Mouse (Mus musculus): Measurements from ENCODE around the gene Apobec2. TPM values are rescaled to one million over a fixed set of nuclear protein-coding genes. Genes with fewer than 3 reads are reported as not detected.

Apobec2 gene
- total and polyA plus RNA-seq, 3 experiments, result 0.11 TPM; not detected in 2

- peaks cover 50% of the 10 kb centered on the region for H3K4me1 ChIP-seq (ENCODE audit: insufficient read depth, low read depth, low read length)
- ATAC-seq (ENCODE audit: extremely low read depth, insufficient number of reproducible peaks, low FRiP score, poor library complexity, severe bottlenecking) (no peak), DNase-seq (ENCODE audit: low spot score) (no peak)
- H3K36me3 ChIP-seq (replicated peaks), result peaks cover 82% of the 10 kb centered on the region
- H3K27me3 ChIP-seq (ENCODE audit: insufficient read depth, low read length), result no peaks in the 10 kb centered on the region
- no peak overlapping the region for H3K4me3 ChIP-seq (ENCODE audit: low read depth, low read length)
- H3K9me3 ChIP-seq (replicated peaks), result no peaks in the 10 kb centered on the region
- TF ChIP-seq CTCF (IDR thresholded peaks at IDR 0.05; ENCODE audit: low read depth, low read length) (no peak), GATA1 (IDR thresholded peaks at IDR 0.05; ENCODE audit: borderline replicate concordance, low read length) (no peak), TAL1 (conservative IDR thresholded peaks at IDR 0.05; ENCODE audit: low read depth, low read length) (no peak), GATA2 (IDR thresholded peaks at IDR 0.05; ENCODE audit: borderline replicate concordance, low read depth, low read length) (no peak)
Observed at GRCm38 (mm10) chr17:48401710-48402109, 31.0 kb downstream of the Apobec2 start.

DNA sequence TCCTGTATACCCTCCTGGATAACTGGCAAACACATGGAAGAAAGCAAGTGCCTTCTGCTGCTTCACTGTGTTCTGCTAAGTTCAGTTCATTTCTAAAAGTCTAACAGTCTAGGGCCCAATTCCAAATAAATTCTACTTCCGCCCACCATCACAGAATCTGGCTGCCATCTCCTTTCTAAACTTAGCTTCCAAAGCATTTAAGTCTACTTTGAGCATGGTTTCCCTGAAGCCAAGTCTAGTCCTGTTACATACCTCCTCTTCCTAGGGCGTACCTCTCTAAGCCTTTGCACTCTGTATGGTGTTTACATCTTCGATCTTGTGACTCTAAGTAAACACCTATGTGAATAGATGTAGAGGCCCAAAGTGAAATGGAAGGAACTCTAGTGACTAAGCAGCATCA is 40.1 kb downstream of the Apobec2 start:
- Histone ChIP-seq H3K36me3 (replicated peaks) (peaks cover 100% of the 10 kb centered on the region), H3K4me3 (ENCODE audit: low read depth, low read length) (no peak overlapping the region), H3K27me3 (ENCODE audit: insufficient read depth, low read length) (no peaks in the 10 kb centered on the region), H3K4me1 (ENCODE audit: insufficient read depth, low read depth, low read length) (peaks cover 28% of the 10 kb centered on the region), H3K9me3 (replicated peaks) (no peaks in the 10 kb centered on the region)
- no peak for ATAC-seq (ENCODE audit: extremely low read depth, insufficient number of reproducible peaks, low FRiP score, poor library complexity, severe bottlenecking)
- DNase-seq (ENCODE audit: low spot score), result no peak
- TF ChIP-seq POLR2AphosphoS5 (IDR thresholded peaks at IDR 0.05; ENCODE audit: insufficient replicate concordance, low read depth, low read length) (no peak), TAL1 (conservative IDR thresholded peaks at IDR 0.05; ENCODE audit: low read depth, low read length) (no peak), GATA2 (IDR thresholded peaks at IDR 0.05; ENCODE audit: borderline replicate concordance, low read depth, low read length) (no peak), GATA1 (IDR thresholded peaks at IDR 0.05; ENCODE audit: borderline replicate concordance, low read length) (no peak), CTCF (IDR thresholded peaks at IDR 0.05; ENCODE audit: low read depth, low read length) (no peak)

- TF ChIP-seq POLR2AphosphoS5 (IDR thresholded peaks at IDR 0.05; ENCODE audit: insufficient replicate concordance, low read depth, low read length) (no peak), GATA2 (IDR thresholded peaks at IDR 0.05; ENCODE audit: borderline replicate concordance, low read depth, low read length) (no peak), GATA1 (IDR thresholded peaks at IDR 0.05; ENCODE audit: borderline replicate concordance, low read length) (no peak), CTCF (IDR thresholded peaks at IDR 0.05; ENCODE audit: low read depth, low read length) (no peak), TAL1 (conservative IDR thresholded peaks at IDR 0.05; ENCODE audit: low read depth, low read length) (no peak)
- no peak overlapping the region for H3K4me3 ChIP-seq (ENCODE audit: low read depth, low read length)
Observed at GRCm38 (mm10) chr17:48391446-48391845, 41.3 kb downstream of the Apobec2 start.

DNA sequence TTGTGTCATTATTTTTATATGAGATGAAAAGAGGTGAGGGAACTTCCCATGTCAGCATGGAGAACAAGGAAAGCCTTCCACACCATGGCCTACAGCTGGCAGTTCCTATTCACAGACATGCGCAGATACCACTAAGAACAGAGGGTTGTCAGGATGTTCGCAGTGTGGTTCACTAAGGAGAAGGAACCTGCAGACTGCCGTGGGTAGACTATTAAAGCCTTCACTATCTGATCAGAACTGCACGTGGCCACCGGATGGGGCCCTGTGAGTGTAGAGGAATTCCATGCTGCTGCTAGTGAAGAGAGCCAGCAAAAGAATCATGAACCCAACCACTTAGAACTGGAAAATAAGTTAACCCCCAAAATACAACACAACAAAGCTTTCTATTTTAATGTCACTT is 43.3 kb downstream of the Apobec2 start:
- ATAC-seq (ENCODE audit: extremely low read depth, insufficient number of reproducible peaks, low FRiP score, poor library complexity, severe bottlenecking), result no peak
- Histone ChIP-seq H3K9me3 (replicated peaks) (no peaks in the 10 kb centered on the region), H3K27me3 (ENCODE audit: insufficient read depth, low read length) (no peaks in the 10 kb centered on the region), H3K4me3 (ENCODE audit: low read depth, low read length) (no peak overlapping the region), H3K4me1 (ENCODE audit: insufficient read depth, low read depth, low read length) (peaks cover 32% of the 10 kb centered on the region), H3K36me3 (replicated peaks) (peaks cover 88% of the 10 kb centered on the region)
- TF ChIP-seq GATA2 (IDR thresholded peaks at IDR 0.05; ENCODE audit: borderline replicate concordance, low read depth, low read length) (no peak), CTCF (IDR thresholded peaks at IDR 0.05; ENCODE audit: low read depth, low read length) (no peak), POLR2AphosphoS5 (IDR thresholded peaks at IDR 0.05; ENCODE audit: insufficient replicate concordance, low read depth, low read length) (no peak), GATA1 (IDR thresholded peaks at IDR 0.05; ENCODE audit: borderline replicate concordance, low read length) (no peak), TAL1 (conservative IDR thresholded peaks at IDR 0.05; ENCODE audit: low read depth, low read length) (no peak)
- DNase-seq (ENCODE audit: low spot score), result no peak

More at GRCm38 (mm10) chr17:48391446-48391845, 41.3 kb downstream of the Apobec2 start:
- peaks cover 99% of the 10 kb centered on the region for H3K36me3 ChIP-seq (replicated peaks)
- H3K4me1 ChIP-seq (ENCODE audit: insufficient read depth, low read depth, low read length), result peaks cover 26% of the 10 kb centered on the region
- no peaks in the 10 kb centered on the region for H3K9me3 ChIP-seq (replicated peaks)
- DNase-seq (ENCODE audit: low spot score), result no peak
- no peak for ATAC-seq (ENCODE audit: extremely low read depth, insufficient number of reproducible peaks, low FRiP score, poor library complexity, severe bottlenecking)
- H3K27me3 ChIP-seq (ENCODE audit: insufficient read depth, low read length), result no peaks in the 10 kb centered on the region

GRCm38 (mm10) chr17:48388666-48389065 is 44.1 kb downstream of the Apobec2 start:
- DNase-seq (ENCODE audit: low spot score) (no peak), ATAC-seq (ENCODE audit: extremely low read depth, insufficient number of reproducible peaks, low FRiP score, poor library complexity, severe bottlenecking) (no peak)
- no peak for TF ChIP-seq GATA2 (IDR thresholded peaks at IDR 0.05; ENCODE audit: borderline replicate concordance, low read depth, low read length)
- no peak for TF ChIP-seq GATA1 (IDR thresholded peaks at IDR 0.05; ENCODE audit: borderline replicate concordance, low read length)
- TF ChIP-seq CTCF (IDR thresholded peaks at IDR 0.05; ENCODE audit: low read depth, low read length), result no peak
- TF ChIP-seq POLR2AphosphoS5 (IDR thresholded peaks at IDR 0.05; ENCODE audit: insufficient replicate concordance, low read depth, low read length), result no peak
- TF ChIP-seq TAL1 (conservative IDR thresholded peaks at IDR 0.05; ENCODE audit: low read depth, low read length), result no peak
- H3K36me3 ChIP-seq (replicated peaks), result peaks cover 81% of the 10 kb centered on the region
- no peak overlapping the region for H3K4me3 ChIP-seq (ENCODE audit: low read depth, low read length)
- H3K9me3 ChIP-seq (replicated peaks), result no peaks in the 10 kb centered on the region
- H3K4me1 ChIP-seq (ENCODE audit: insufficient read depth, low read depth, low read length), result peaks cover 29% of the 10 kb centered on the region
- no peaks in the 10 kb centered on the region for H3K27me3 ChIP-seq (ENCODE audit: insufficient read depth, low read length)

DNA sequence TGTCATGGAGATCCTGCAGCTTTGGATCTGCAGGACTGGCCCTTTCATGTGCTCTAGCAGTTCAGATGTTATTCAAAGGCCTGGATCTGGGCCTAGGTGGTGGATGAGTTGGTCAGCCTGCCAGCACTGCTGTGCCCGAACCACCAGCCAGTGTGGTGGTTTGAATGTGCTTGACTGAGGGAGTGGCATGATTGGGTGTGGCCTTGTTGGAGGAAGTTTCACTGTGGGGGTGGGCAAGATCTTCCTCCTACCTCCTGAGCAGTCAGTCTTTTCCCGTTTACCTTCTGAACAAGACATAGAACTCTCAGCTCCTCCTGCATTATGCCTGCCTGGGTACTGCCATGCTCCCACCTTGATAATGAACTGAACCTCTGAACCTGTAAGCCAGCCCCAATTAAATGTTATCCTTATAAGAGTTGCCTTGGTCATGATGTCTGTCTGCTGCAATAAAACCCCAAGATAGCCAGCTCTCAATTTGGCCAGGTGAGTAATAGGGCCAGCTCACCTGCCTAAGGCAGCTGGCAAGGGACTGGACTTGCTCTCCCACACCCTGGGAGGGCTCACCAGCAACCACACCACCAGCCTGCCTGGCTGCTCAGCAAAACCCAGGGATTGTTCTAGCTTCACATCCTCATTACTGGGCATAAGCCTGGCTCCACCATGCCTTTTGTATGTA is 46.8 kb downstream of the Apobec2 start:
- Histone ChIP-seq H3K27me3 (ENCODE audit: insufficient read depth, low read length) (no peaks in the 10 kb centered on the region), H3K36me3 (replicated peaks) (peaks cover 53% of the 10 kb centered on the region), H3K9me3 (replicated peaks) (no peaks in the 10 kb centered on the region), H3K4me3 (ENCODE audit: low read depth, low read length) (no peak overlapping the region), H3K4me1 (ENCODE audit: insufficient read depth, low read depth, low read length) (peaks cover 36% of the 10 kb centered on the region)
- DNase-seq (ENCODE audit: low spot score) (no peak), ATAC-seq (ENCODE audit: extremely low read depth, insufficient number of reproducible peaks, low FRiP score, poor library complexity, severe bottlenecking) (peak; percentile 55; the same call in 1 of the 2 replicates)
- no peak for TF ChIP-seq CTCF (IDR thresholded peaks at IDR 0.05; ENCODE audit: low read depth, low read length)
- TF ChIP-seq GATA1 (IDR thresholded peaks at IDR 0.05; ENCODE audit: borderline replicate concordance, low read length), result no peak
- no peak for TF ChIP-seq TAL1 (conservative IDR thresholded peaks at IDR 0.05; ENCODE audit: low read depth, low read length)
- TF ChIP-seq POLR2AphosphoS5 (IDR thresholded peaks at IDR 0.05; ENCODE audit: insufficient replicate concordance, low read depth, low read length), result no peak
- no peak for TF ChIP-seq GATA2 (IDR thresholded peaks at IDR 0.05; ENCODE audit: borderline replicate concordance, low read depth, low read length)

Measured in G1E (cell line).